Mouse (Mus musculus): ENCODE data around the gene Gm6337. TPM values are rescaled to one million over a fixed set of nuclear protein-coding genes. Genes with fewer than 3 reads are reported as not detected.

Gene Gm6337
- polyA plus RNA-seq (2012; rRNA removed; ENCODE audit: low replicate concordance), result not detected in 2 replicates

DNA sequence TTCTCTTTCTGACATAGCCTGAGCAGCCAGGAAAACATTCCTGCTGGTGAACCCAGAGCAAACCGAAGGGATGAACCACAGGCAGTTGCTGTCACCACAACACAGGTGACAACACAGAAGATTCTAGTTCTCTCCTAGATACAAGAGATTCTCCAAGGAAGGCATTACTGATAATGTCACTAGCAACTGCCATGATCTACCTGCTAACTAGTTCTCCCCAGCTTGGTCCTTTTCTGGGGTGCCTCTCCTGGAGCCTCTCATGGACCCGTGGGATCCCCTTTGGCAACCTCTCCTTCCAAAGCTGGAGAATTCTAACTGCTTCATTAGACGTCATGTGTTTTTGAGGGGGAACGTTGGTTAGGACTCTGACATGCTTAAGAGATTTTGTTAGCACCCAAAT, at the start of gene Gm6337:
Gm6337 (minus strand) TSS at position 101 of the 400 bp plus-strand sequence.

GRCm38 (mm10) chr14:6093842-6094241, 35.8 kb upstream of the Gm6337 start, which contains the start of gene Gm8206:
Gm8206 (minus strand) TSS chr14:6093942.

Other genes starting within 250 kb of the Gm6337 start
- gene Gm3424, start 227.9 kb downstream of the Gm6337 start, polyA plus RNA-seq (2012; rRNA removed; ENCODE audit: low replicate concordance), result not detected in 2 replicates
- 0.13 and 0.17 TPM in 2 replicates for gene Gm8237, start 177.9 kb downstream of the Gm6337 start, polyA plus RNA-seq (2012; rRNA removed; ENCODE audit: low replicate concordance)
- 0.28 and 0.52 TPM in 2 replicates for gene Gm3248, start 96.5 kb downstream of the Gm6337 start, polyA plus RNA-seq (2012; rRNA removed; ENCODE audit: low replicate concordance)
- gene Gm3453, start 79.1 kb downstream of the Gm6337 start, polyA plus RNA-seq (2012; rRNA removed; ENCODE audit: low replicate concordance), result not detected in 2 replicates
- gene Gm8206, start 35.7 kb upstream of the Gm6337 start, polyA plus RNA-seq (2012; rRNA removed; ENCODE audit: low replicate concordance), result 0.21 and 0.57 TPM in 2 replicates
- 0.54 and 0.93 TPM in 2 replicates for gene Gm3468, start 50.4 kb upstream of the Gm6337 start, polyA plus RNA-seq (2012; rRNA removed; ENCODE audit: low replicate concordance)
- not detected in 2 replicates for gene Gm3476, start 67.5 kb upstream of the Gm6337 start, polyA plus RNA-seq (2012; rRNA removed; ENCODE audit: low replicate concordance)
- gene Gm21560, start 161.0 kb upstream of the Gm6337 start, polyA plus RNA-seq (2012; rRNA removed; ENCODE audit: low replicate concordance), result not detected in 2 replicates
- gene Gm3411, start 229.0 kb upstream of the Gm6337 start, polyA plus RNA-seq (2012; rRNA removed; ENCODE audit: low replicate concordance), result 3.5 TPM in 1 of 2 replicates, not detected in the other
- not detected in 2 replicates for gene Gm21103, start 246.6 kb upstream of the Gm6337 start, polyA plus RNA-seq (2012; rRNA removed; ENCODE audit: low replicate concordance)

Data from subcutaneous adipose tissue, adult 2 months (tissue).